Mouse (Mus musculus) kidney, postnatal 0 days (tissue): ENCODE data around the gene Vrk1. TPM values are rescaled to one million over a fixed set of nuclear protein-coding genes. Genes with fewer than 3 reads are reported as not detected.

Source experiments
- ATAC-seq: fragments of 200-750 bp; cut with Nextera tagmentation; replicated peaks from 2 replicates; pipeline ENCODE4 v1.8.0; 2017; ENCODE audit warnings: low read depth, moderate number of reproducible peaks, moderate TSS enrichment, moderate library complexity; ENCODE audit not compliant: low FRiP score
- DNase-seq: peaks from one replicate; pipeline ENCODE4 v3.0.0-alpha.2; 2016; ENCODE audit warnings: low spot score
- H3K27ac ChIP-seq: fragments of 300-500 bp; sonication (generic); 2 replicates; pipeline ENCODE4 v1.5.1; 2014; ENCODE audit warnings: mild to moderate bottlenecking
- H3K27me3 ChIP-seq: fragments of 300-500 bp; sonication (generic); 2 replicates; pipeline ENCODE4 v1.6.1; 2014; ENCODE audit warnings: low read length, mixed read lengths; ENCODE audit not compliant: insufficient read depth
- H3K36me3 ChIP-seq: fragments of 300-500 bp; sonication (generic); 2 replicates; pipeline ENCODE4 v1.6.1; 2014; ENCODE audit warnings: low read length, mixed read lengths; ENCODE audit not compliant: insufficient read depth
- H3K4me1 ChIP-seq: fragments of 300-500 bp; sonication (generic); replicated peaks from 2 replicates; pipeline ENCODE4 v1.6.1; 2014; ENCODE audit warnings: antibody characterized with exemption, low read length, mixed read lengths; ENCODE audit not compliant: insufficient read depth
- H3K4me2 ChIP-seq: fragments of 300-500 bp; sonication (generic); 2 replicates; pipeline ENCODE4 v1.6.1; 2014; ENCODE audit warnings: mild to moderate bottlenecking, low read length, moderate library complexity, mixed read lengths
- H3K4me3 ChIP-seq: fragments of 300-500 bp; sonication (generic); replicated peaks from 2 replicates; pipeline ENCODE4 v1.5.1; 2014; ENCODE audit warnings: low read depth, low read length
- H3K9ac ChIP-seq: fragments of 300-500 bp; sonication (generic); 2 replicates; pipeline ENCODE4 v1.6.1; 2014; ENCODE audit warnings: low read depth, low read length
- H3K9me3 ChIP-seq: fragments of 300-500 bp; sonication (generic); replicated peaks from 2 replicates; pipeline ENCODE4 v1.6.1; 2016; ENCODE audit warnings: low read length, inconsistent platforms, mixed read lengths
- CTCF ChIP-seq: IDR thresholded peaks from 2 replicates; pipeline ENCODE4 v1.5.1; 2016; ENCODE audit warnings: antibody characterized with exemption, low read depth, mild to moderate bottlenecking, moderate library complexity
- WGBS: fragments of 180-500 bp; shearing (Covaris S2); extraction: QIAGEN DNeasy Blood & Tissue Kit; methylation state at CpG from one replicate; pipeline ENCODE4 v1.1.7; 2014; 5-methylcytosine and 5-hydroxymethylcytosine counted together
- polyA plus RNA-seq: library from polyadenylated mRNA; unstranded; fragments of >200 nt; fragmentation: Nextera tagmentation; extraction: Ambion mirVana; gene quantifications from 2 replicates; pipeline ENCODE4 v1.2.1, GENCODE M21; 2015

Vrk1 gene
- polyA plus RNA-seq, 1 experiment from 2014 or later = 45.3 TPM

GRCm38 (mm10) chr12:105966887-105967637 is 43.0 kb upstream of the Vrk1 start:
- no peak overlapping the region for H3K9ac ChIP-seq
- no peak overlapping the region for H3K27ac ChIP-seq
- DNase-seq (peak; percentile 15), ATAC-seq (0 out of 2 replicates have a peak, but pooled peaks have one; percentile 51)
- H3K4me2 ChIP-seq = peak overlapping the region; percentile 45
- no peaks in the 10 kb centered on the region; the same call in 1 of the 2 replicates for H3K27me3 ChIP-seq
- TF ChIP-seq CTCF = no peak
- no peaks in the 10 kb centered on the region for H3K36me3 ChIP-seq
- no peaks in the 10 kb centered on the region for H3K9me3 ChIP-seq
- WGBS = 39% methylated on average over 19 of the region's 19 CpGs
- H3K4me3 ChIP-seq = no peak overlapping the region; the same call in 1 of the 2 replicates
- H3K4me1 ChIP-seq = peaks cover 4% of the 10 kb centered on the region; the same call in 1 of the 2 replicates

GRCm38 (mm10) chr12:105967806-105968205 is 42.2 kb upstream of the Vrk1 start:
- DNase-seq (peak; percentile 26), ATAC-seq (0 out of 2 replicates have a peak, but pooled peaks have one; percentile 45)
- no peak for TF ChIP-seq CTCF
- Histone ChIP-seq H3K9me3 (no peaks in the 10 kb centered on the region), H3K9ac (no peak overlapping the region), H3K4me1 (no peaks in the 10 kb centered on the region), H3K27me3 (no peaks in the 10 kb centered on the region; the same call in 1 of the 2 replicates), H3K27ac (no peak overlapping the region), H3K4me2 (peak overlapping the region; percentile 45), H3K4me3 (no peak overlapping the region; the same call in 1 of the 2 replicates), H3K36me3 (no peaks in the 10 kb centered on the region)
- 9% methylated on average over 18 of the region's 18 CpGs for WGBS

- WGBS = 60% methylated on average over 7 of the region's 7 CpGs
- no peak for DNase-seq
- Histone ChIP-seq H3K36me3 (no peaks in the 10 kb centered on the region), H3K27me3 (no peaks in the 10 kb centered on the region), H3K4me1 (no peaks in the 10 kb centered on the region), H3K27ac (no peak overlapping the region), H3K4me3 (no peak overlapping the region), H3K4me2 (no peak overlapping the region), H3K9ac (no peak overlapping the region), H3K9me3 (no peaks in the 10 kb centered on the region)
- no peak for ATAC-seq
- TF ChIP-seq CTCF = no peak
These were observed 38.8 kb upstream of the Vrk1 start for GRCm38 (mm10) chr12:105971182-105971581.

GRCm38 (mm10) chr12:105972673-105973072 is 37.4 kb upstream of the Vrk1 start:
- no peak for TF ChIP-seq CTCF
- H3K9me3 ChIP-seq = no peaks in the 10 kb centered on the region
- no peak overlapping the region for H3K4me2 ChIP-seq
- DNase-seq (no peak), ATAC-seq (no peak)
- WGBS = 88% methylated on average over 8 of the region's 8 CpGs
- no peaks in the 10 kb centered on the region for H3K4me1 ChIP-seq
- H3K27me3 ChIP-seq = no peaks in the 10 kb centered on the region
- no peaks in the 10 kb centered on the region for H3K36me3 ChIP-seq
- H3K9ac ChIP-seq = no peak overlapping the region
- no peak overlapping the region for H3K4me3 ChIP-seq
- H3K27ac ChIP-seq = no peak overlapping the region

DNA sequence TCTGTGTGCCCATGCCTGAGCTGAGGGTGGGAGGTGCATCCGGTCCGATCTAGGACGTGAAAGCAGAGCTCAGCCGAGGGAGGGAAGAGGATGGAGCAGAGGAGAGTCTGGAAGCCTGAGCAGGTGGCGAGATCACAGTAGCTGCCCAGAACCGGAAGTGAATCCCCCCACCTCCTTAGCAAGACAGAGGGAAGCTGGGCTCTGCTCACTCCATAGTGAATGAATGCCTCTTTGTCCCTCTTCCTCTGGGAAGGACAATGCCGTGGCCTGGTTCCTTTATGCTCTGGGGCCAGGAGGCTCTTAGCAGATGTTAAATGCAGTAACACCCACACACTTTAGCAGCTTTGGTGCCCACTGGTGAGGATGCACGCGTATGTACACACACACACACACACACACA is 36.3 kb upstream of the Vrk1 start:
- no peaks in the 10 kb centered on the region for H3K9me3 ChIP-seq
- no peaks in the 10 kb centered on the region for H3K27me3 ChIP-seq
- no peaks in the 10 kb centered on the region for H3K36me3 ChIP-seq
- H3K9ac ChIP-seq = no peak overlapping the region
- H3K4me1 ChIP-seq = no peaks in the 10 kb centered on the region
- H3K27ac ChIP-seq = no peak overlapping the region
- H3K4me2 ChIP-seq = no peak overlapping the region
- DNase-seq (no peak), ATAC-seq (no peak)
- WGBS = 59% methylated on average over 8 of the region's 9 CpGs
- H3K4me3 ChIP-seq = no peak overlapping the region
- no peak for TF ChIP-seq CTCF

DNA sequence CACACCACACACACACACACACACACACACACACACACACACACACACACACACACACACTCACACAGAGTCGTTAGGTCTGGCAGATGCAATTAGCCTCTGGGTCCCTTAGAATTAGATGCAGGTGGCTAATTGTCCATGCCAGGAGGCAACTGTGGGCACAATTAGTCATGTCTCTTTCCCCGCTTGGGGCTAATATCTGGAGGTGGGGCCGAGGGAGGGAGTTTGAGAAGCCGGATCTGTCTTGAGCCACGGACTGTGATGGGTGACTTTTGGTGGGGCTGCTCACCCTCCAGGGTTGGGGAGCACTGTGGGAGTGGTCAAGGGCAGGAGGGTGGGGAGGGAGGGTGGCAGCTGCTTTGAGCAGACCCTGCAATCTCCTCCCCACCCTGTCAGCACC is 35.9 kb upstream of the Vrk1 start:
- 33% methylated on average over 5 of the region's 5 CpGs for WGBS
- H3K4me1 ChIP-seq = no peaks in the 10 kb centered on the region
- no peaks in the 10 kb centered on the region for H3K9me3 ChIP-seq
- no peak for TF ChIP-seq CTCF
- H3K27ac ChIP-seq = no peak overlapping the region
- no peak overlapping the region for H3K4me3 ChIP-seq
- H3K36me3 ChIP-seq = no peaks in the 10 kb centered on the region
- no peak overlapping the region for H3K9ac ChIP-seq
- no peak overlapping the region for H3K4me2 ChIP-seq
- no peak for DNase-seq
- no peaks in the 10 kb centered on the region for H3K27me3 ChIP-seq
- ATAC-seq = no peak
